In the genomic region with DNA sequence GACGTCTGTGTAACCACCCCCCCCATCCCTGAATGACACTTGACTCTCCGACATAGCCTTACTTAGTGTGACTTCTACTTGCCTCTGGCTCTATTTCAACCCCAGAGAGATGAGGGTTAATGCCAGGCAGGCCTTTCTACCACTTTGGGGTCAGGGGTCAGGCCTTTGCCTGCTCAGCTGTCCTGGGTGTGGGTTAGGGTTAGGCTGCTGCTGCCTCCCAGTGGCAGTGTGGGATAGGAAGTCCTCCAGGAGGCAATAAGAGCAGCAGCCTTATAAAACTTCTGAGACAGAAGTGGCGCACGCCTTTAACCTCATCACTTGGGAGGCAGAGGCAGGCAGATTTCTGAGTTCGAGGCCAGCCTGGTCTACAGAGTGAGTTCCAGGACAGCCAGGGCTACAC, we compare ENCODE assay signal across 13 mouse cellular contexts. TPM values are rescaled to one million over a fixed set of nuclear protein-coding genes. Genes with fewer than 3 reads are reported as not detected.
A peak's percentile ranks its signal among the peaks of the same experiment; 100 is the strongest.
DNase-seq lines count a peak whose midpoint lies in the region; ATAC-seq and TF ChIP-seq lines count a peak whose summit lies in the region.
"Had no signal": no experiment of that assay in that cellular context is flagged by ENCODE, and none has a peak within 500 bp of the region (broad histone marks: within the 10 kb centered on the region; RNA-seq: fewer than 3 reads in every experiment).

No protein-coding gene starts in this region.

- no peak overlapping the region for H3K4me2 ChIP-seq in liver, postnatal 0 days (ENCODE audit: low read depth, low read length)
- H3K4me2 ChIP-seq in lung, embryonic 14.5 days: no peak overlapping the region
- H3K4me2 ChIP-seq: limb, embryonic 13.5 days; midbrain, embryonic 12.5 days; neural tube, embryonic 12.5 days had no signal

- no peak for DNase-seq in gastrocnemius, adult 2 months
- DNase-seq in gastrocnemius, postnatal 36 days: no peak
- DNase-seq in liver, postnatal 0 days: no peak
- DNase-seq in liver: no peak
- no peak for DNase-seq in lung, embryonic 14.5 days
- peak; percentile 14 to 33 for DNase-seq in thymus, postnatal 36 days
- no peak for DNase-seq in heart, adult 11 months
- DNase-seq in frontal cortex, postnatal 36 days (ENCODE audit: low spot score in 2 of 2): no peak
- DNase-seq: heart, postnatal 10 days had no signal

- no peak overlapping the region for H3K4me3 ChIP-seq in gastrocnemius, adult 2 months
- no peak overlapping the region for H3K4me3 ChIP-seq in liver, postnatal 0 days (ENCODE audit: low read depth, low read length)
- H3K4me3 ChIP-seq in lung, embryonic 14.5 days (ENCODE audit: low read depth, low read length): no peak overlapping the region
- H3K4me3 ChIP-seq: limb, embryonic 13.5 days; midbrain, embryonic 12.5 days; neural tube, embryonic 12.5 days had no signal

- no peaks in the 10 kb centered on the region for H3K27me3 ChIP-seq in liver, postnatal 0 days (ENCODE audit: insufficient read depth, low read length)
- H3K27me3 ChIP-seq in lung, embryonic 14.5 days (ENCODE audit: insufficient read depth, low read length): no peaks in the 10 kb centered on the region
- H3K27me3 ChIP-seq: limb, embryonic 13.5 days; midbrain, embryonic 12.5 days; neural tube, embryonic 12.5 days had no signal

- H3K9me3 ChIP-seq in liver, postnatal 0 days (ENCODE audit: low read length): no peaks in the 10 kb centered on the region
- H3K9me3 ChIP-seq in lung, embryonic 14.5 days (ENCODE audit: low read depth, low read length): no peaks in the 10 kb centered on the region
- H3K9me3 ChIP-seq: limb, embryonic 13.5 days; midbrain, embryonic 12.5 days; neural tube, embryonic 12.5 days had no signal

- no peak overlapping the region for H3K9ac ChIP-seq in liver, postnatal 0 days (replicated peaks)
- H3K9ac ChIP-seq in lung, embryonic 14.5 days: no peak overlapping the region
- H3K9ac ChIP-seq: limb, embryonic 13.5 days; midbrain, embryonic 12.5 days; neural tube, embryonic 12.5 days had no signal

- no peak for ATAC-seq in liver, postnatal 0 days
- ATAC-seq in lung, embryonic 14.5 days (ENCODE audit: insufficient read depth): no peak
- ATAC-seq: activated CD4-positive, CD25-positive, alpha-beta regulatory T cell, adult 4 months had no signal

- peaks cover 51% of the 10 kb centered on the region for H3K36me3 ChIP-seq in liver, postnatal 0 days (replicated peaks; ENCODE audit: insufficient read depth, low read length)
- H3K36me3 ChIP-seq in lung, embryonic 14.5 days (ENCODE audit: insufficient read depth): peaks cover 86% of the 10 kb centered on the region

- WGBS in liver, postnatal 0 days (ENCODE audit: insufficient replicate concordance): 87% methylated on average over 5 of the region's 5 CpGs
- 88% methylated on average over 5 of the region's 5 CpGs for WGBS in lung, embryonic 14.5 days

- H3K4me1 ChIP-seq in liver, postnatal 0 days (ENCODE audit: insufficient read depth): peaks cover 7% of the 10 kb centered on the region
- peaks cover 4% of the 10 kb centered on the region; the same call in 1 of the 2 replicates for H3K4me1 ChIP-seq in lung, embryonic 14.5 days (ENCODE audit: insufficient read depth)

- no peak overlapping the region for H3K27ac ChIP-seq in gastrocnemius, adult 2 months
- H3K27ac ChIP-seq in liver, postnatal 0 days (ENCODE audit: low read depth): no peak overlapping the region
- no peak overlapping the region for H3K27ac ChIP-seq in lung, embryonic 14.5 days (ENCODE audit: low read depth)
- H3K27ac ChIP-seq: limb, embryonic 13.5 days; midbrain, embryonic 12.5 days; neural tube, embryonic 12.5 days had no signal

- no peak for TF ChIP-seq EP300 in liver, postnatal 0 days (IDR thresholded peaks at IDR 0.05; ENCODE audit: low read depth)

- intact Hi-C loops in gastrocnemius, adult 2 months (cut with DNase I): no loop called here
- intact Hi-C loops in gastrocnemius, postnatal 36 days (cut with DNase I): no loop called here

- TF ChIP-seq CTCF in gastrocnemius, adult 2 months (IDR thresholded peaks at IDR 0.05): peak; percentile 29; the same call in 1 of the 2 replicates
- peak; percentile 44 for TF ChIP-seq CTCF in liver, postnatal 0 days (IDR thresholded peaks at IDR 0.05; ENCODE audit: low read depth)
- TF ChIP-seq CTCF in lung, embryonic 14.5 days (IDR thresholded peaks at IDR 0.05; ENCODE audit: low read depth): peak; percentile 17

RNA-seq across cellular contexts. Expression of gene Armc6, which starts 6.4 kb away (rescaled TPM):
- 1 to 10 TPM; 7.6 to 9.7 TPM for total RNA-seq in gastrocnemius, adult 2 months (2021)
- 1 to 10 TPM; 6.8 to 7.3 TPM for total RNA-seq in gastrocnemius, postnatal 36 days (2021)
- polyA plus RNA-seq in liver, postnatal 0 days (2015; fragmentation: Nextera tagmentation; extraction: Ambion mirVana): 5.3 and 6.3 TPM in 2 replicates
- 27.8 and 28.6 TPM in 2 replicates for polyA plus RNA-seq in lung, embryonic 14.5 days (2014; fragmentation: Nextera tagmentation; extraction: Ambion mirVana)

RNA-seq across cellular contexts. Expression of gene Sugp2, which starts 6.6 kb away (rescaled TPM):
- total RNA-seq in gastrocnemius, adult 2 months (2021): 10 to 100 TPM; 41.8 to 50.7 TPM
- 10 to 100 TPM; 34.8 to 46.2 TPM for total RNA-seq in gastrocnemius, postnatal 36 days (2021)
- 7.3 and 8.3 TPM in 2 replicates for polyA plus RNA-seq in liver, postnatal 0 days (2015; fragmentation: Nextera tagmentation; extraction: Ambion mirVana)
- 33.4 and 33.5 TPM in 2 replicates for polyA plus RNA-seq in lung, embryonic 14.5 days (2014; fragmentation: Nextera tagmentation; extraction: Ambion mirVana)

RNA-seq across cellular contexts. Expression of gene Slc25a42, which starts 28.5 kb away (rescaled TPM):
- 10 to 100 TPM; 27.5 to 33.3 TPM for total RNA-seq in gastrocnemius, adult 2 months (2021)
- 10 to 100 TPM; 28.0 to 40.6 TPM for total RNA-seq in gastrocnemius, postnatal 36 days (2021)
- polyA plus RNA-seq in liver, postnatal 0 days (2015; fragmentation: Nextera tagmentation; extraction: Ambion mirVana): 18.5 and 19.2 TPM in 2 replicates
- 2.9 and 3.2 TPM in 2 replicates for polyA plus RNA-seq in lung, embryonic 14.5 days (2014; fragmentation: Nextera tagmentation; extraction: Ambion mirVana)

RNA-seq across cellular contexts. Expression of gene Homer3, which starts 42.0 kb away (rescaled TPM):
- total RNA-seq in gastrocnemius, adult 2 months (2021): 1 to 10 TPM; 3.8 to 4.3 TPM
- total RNA-seq in gastrocnemius, postnatal 36 days (2021): 1 to 10 TPM; 3.0 to 4.7 TPM
- polyA plus RNA-seq in liver, postnatal 0 days (2015; fragmentation: Nextera tagmentation; extraction: Ambion mirVana): 4.3 and 5.6 TPM in 2 replicates
- polyA plus RNA-seq in lung, embryonic 14.5 days (2014; fragmentation: Nextera tagmentation; extraction: Ambion mirVana): 66.4 and 77.9 TPM in 2 replicates

Comparison
In these comparisons a context has a peak if more than half of its experiments do, and no peak if none do; other contexts are left out.
1. DNase-seq: peak in thymus, postnatal 36 days (2 of 2); none in gastrocnemius, adult 2 months (single experiment), gastrocnemius, postnatal 36 days (0 of 2), liver, postnatal 0 days (single experiment), liver (single experiment), lung, embryonic 14.5 days (single experiment), heart, adult 11 months (single experiment) and frontal cortex, postnatal 36 days (0 of 2).
2. Peak in every context shown above with its lines, with median percentiles within 50 percentile points of each other: CTCF ChIP-seq.